Mouse (Mus musculus) small intestine, adult 2 months (tissue): ENCODE results near the gene Mcf2.

Experiments
- CTCF ChIP-seq: fragments of 200-500 bp; IDR thresholded peaks from 2 replicates; pipeline ENCODE4 v1.5.1; 2012; ENCODE audit warnings: low read depth, mild to moderate bottlenecking, control low read depth, inconsistent platforms, low read length, moderate library complexity, mixed read lengths; ENCODE audit not compliant: insufficient replicate concordance, insufficient read length; ENCODE audit errors: extremely low read depth
- POLR2A ChIP-seq: fragments of 200-500 bp; IDR thresholded peaks from 2 replicates; pipeline ENCODE4 v1.6.1; 2012; ENCODE audit warnings: low read depth, mild to moderate bottlenecking, control low read depth, inconsistent platforms, low read length, moderate library complexity

- TF ChIP-seq POLR2A (no peak), CTCF (no peak)
These were observed 164.3 kb downstream of the Mcf2 start for GRCm38 (mm10) chrX:60014588-60014987.
